ENCODE assay signal across 12 mouse cellular contexts in genomic region chr17:47199206-47199605, GRCm38 (mm10).
DNase-seq lines count a peak whose midpoint lies in the region; ATAC-seq and TF ChIP-seq lines count a peak whose summit lies in the region.
"Had no signal": no experiment of that assay in that cellular context is flagged by ENCODE, and none has a peak within 500 bp of the region (broad histone marks: within the 10 kb centered on the region; RNA-seq: fewer than 3 reads in every experiment).

No protein-coding gene starts in this region.

- H3K27me3 ChIP-seq in forebrain, embryonic 13.5 days: no peaks in the 10 kb centered on the region

- H3K4me1 ChIP-seq in forebrain, embryonic 13.5 days: peaks cover 40% of the 10 kb centered on the region
- peaks cover 40% of the 10 kb centered on the region for H3K4me1 ChIP-seq in olfactory bulb, adult 2 months (ENCODE audit: control insufficient read depth, insufficient read depth, low read length)

- TF ChIP-seq CTCF in olfactory bulb, adult 2 months (IDR thresholded peaks at IDR 0.05; ENCODE audit: insufficient read depth, low read depth, low read length): no peak

- 39% methylated on average over 10 of the region's 10 CpGs for WGBS in forebrain, embryonic 13.5 days
- 26% methylated on average over 10 of the region's 10 CpGs for WGBS in olfactory bulb, adult 2 months

- no peak overlapping the region for H3K4me3 ChIP-seq in forebrain, embryonic 13.5 days
- H3K4me3 ChIP-seq in olfactory bulb, adult 2 months (ENCODE audit: insufficient read depth, low read depth, low read length): peak overlapping the region; percentile 9; the same call in 1 of the 2 replicates

- peak; percentile 36; the same call in 1 of the 2 replicates for ATAC-seq in forebrain, embryonic 13.5 days

- no peak overlapping the region for H3K9ac ChIP-seq in forebrain, embryonic 13.5 days

- TF ChIP-seq POLR2A in olfactory bulb, adult 2 months (IDR thresholded peaks at IDR 0.05; ENCODE audit: insufficient read depth, low read depth, low read length): no peak

- no peak overlapping the region for H3K4me2 ChIP-seq in forebrain, embryonic 13.5 days

- DNase-seq in layer of hippocampus, adult 11-12 months (ENCODE audit: low spot score): peak; percentile 50
- no peak for DNase-seq in layer of hippocampus, adult 9-10 months (ENCODE audit: low spot score)
- DNase-seq in layer of hippocampus, adult 9-11 months: peak; percentile 57
- no peak for DNase-seq in adrenal gland, adult (ENCODE audit: inconsistent age in 2 of 2, low spot score in 1 of 2)
- no peak for DNase-seq in T-cell, adult 2 months (ENCODE audit: low spot score)
- no peak for DNase-seq in embryo, embryonic 10.5 days (ENCODE audit: low spot score)
- DNase-seq: adrenal gland, adult 8-10 months; cerebellum, adult 9-11 months; gastrocnemius, postnatal 10 days; lung, postnatal 4 days had no signal

- no peaks in the 10 kb centered on the region; the same call in 1 of the 2 replicates for H3K9me3 ChIP-seq in forebrain, embryonic 13.5 days (replicated peaks)

- H3K27ac ChIP-seq in forebrain, embryonic 13.5 days: peak overlapping the region; percentile 1; the same call in 1 of the 2 replicates
- H3K27ac ChIP-seq in olfactory bulb, adult 2 months (ENCODE audit: insufficient read depth, low read depth, low read length): peak overlapping the region; percentile 92

- 0 out of 2 replicates have a peak, but pooled peaks cover under 1% of the 10 kb centered on the region for H3K36me3 ChIP-seq in forebrain, embryonic 13.5 days (ENCODE audit: poor library complexity, severe bottlenecking)

Comparison
In these comparisons a context has a peak if more than half of its experiments do, and no peak if none do; other contexts are left out.
1. DNase-seq: peak in layer of hippocampus, adult 11-12 months (single experiment) and layer of hippocampus, adult 9-11 months (single experiment); none in layer of hippocampus, adult 9-10 months (single experiment), adrenal gland, adult (0 of 2), T-cell, adult 2 months (single experiment) and embryo, embryonic 10.5 days (single experiment).